Mouse (Mus musculus) intestine, embryonic 14.5 days (tissue): ENCODE data around the gene Gsta3. TPM values are rescaled to one million over a fixed set of nuclear protein-coding genes. Genes with fewer than 3 reads are reported as not detected.
"Not testable (repeated sequence)": the region's sequence is repeated elsewhere in the genome, so short reads cannot be mapped to it uniquely, and the experiment has no call there.

Experiments
- ATAC-seq: fragments of 200-750 bp; cut with Nextera tagmentation; replicated peaks from 2 replicates; pipeline ENCODE4 v1.8.0; 2017; ENCODE audit warnings: low read depth, moderate number of reproducible peaks, moderate TSS enrichment, moderate library complexity; ENCODE audit not compliant: low FRiP score, low TSS enrichment
- DNase-seq: peaks from one replicate; pipeline ENCODE4 v3.0.0-alpha.2; 2018; ENCODE audit warnings: low spot score
- H3K27ac ChIP-seq: fragments of 300-500 bp; sonication (generic); 2 replicates; pipeline ENCODE4 v1.5.1; 2014; ENCODE audit warnings: low read depth, mild to moderate bottlenecking, control low read depth
- H3K27me3 ChIP-seq: fragments of 300-500 bp; sonication (generic); replicated peaks from 2 replicates; pipeline ENCODE4 v1.6.1; 2014; ENCODE audit warnings: low read length, control low read depth; ENCODE audit not compliant: control insufficient read depth, insufficient read depth
- H3K36me3 ChIP-seq: fragments of 300-500 bp; sonication (generic); 2 replicates; pipeline ENCODE4 v1.6.1; 2014; ENCODE audit warnings: low read length, control low read depth; ENCODE audit not compliant: control insufficient read depth, insufficient read depth
- H3K4me1 ChIP-seq: fragments of 300-500 bp; sonication (generic); replicated peaks from 2 replicates; pipeline ENCODE4 v1.6.1; 2014; ENCODE audit warnings: low read length, control low read depth, mixed read lengths; ENCODE audit not compliant: control insufficient read depth, insufficient read depth
- H3K4me2 ChIP-seq: fragments of 300-500 bp; sonication (generic); 2 replicates; pipeline ENCODE4 v1.6.1; 2014; ENCODE audit warnings: low read length
- H3K4me3 ChIP-seq: fragments of 300-500 bp; sonication (generic); 2 replicates; pipeline ENCODE4 v1.5.1; 2014; ENCODE audit warnings: low read depth, low read length, control low read depth, mixed read lengths
- H3K9ac ChIP-seq: fragments of 300-500 bp; sonication (generic); 2 replicates; pipeline ENCODE4 v1.6.1; 2014; ENCODE audit warnings: mild to moderate bottlenecking, low read length
- H3K9me3 ChIP-seq: fragments of 300-500 bp; sonication (generic); 2 replicates; pipeline ENCODE4 v1.6.1; 2016; ENCODE audit warnings: low read length, control low read depth; ENCODE audit not compliant: control insufficient read depth
- WGBS: fragments of 180-500 bp; shearing (Covaris S2); extraction: QIAGEN DNeasy Blood & Tissue Kit; methylation state at CpG from one replicate; pipeline ENCODE4 v1.1.7; 2014; 5-methylcytosine and 5-hydroxymethylcytosine counted together
- polyA plus RNA-seq: library from polyadenylated mRNA; unstranded; fragments of >200 nt; fragmentation: Nextera tagmentation; extraction: Ambion mirVana; gene quantifications from 2 replicates; pipeline ENCODE4 v1.2.1, GENCODE M21; 2014

The Gsta3 gene
- polyA plus RNA-seq, 1 experiment from 2014 or later: 7.7 TPM

- H3K27ac ChIP-seq, H3K36me3 ChIP-seq, H3K27me3 ChIP-seq, H3K9ac ChIP-seq, H3K4me1 ChIP-seq, H3K4me3 ChIP-seq, H3K9me3 ChIP-seq, ATAC-seq, DNase-seq, H3K4me2 ChIP-seq: not testable (repeated sequence)
- 84% methylated on average over 8 of the region's 8 CpGs for WGBS
Observed at GRCm38 (mm10) chr1:21259981-21260380, 19.6 kb downstream of the Gsta3 start.

- no peaks in the 10 kb centered on the region for H3K27me3 ChIP-seq
- 89% methylated on average over 5 of the region's 5 CpGs for WGBS
- no peak overlapping the region for H3K27ac ChIP-seq
- H3K9ac ChIP-seq: no peak overlapping the region
- no peak overlapping the region for H3K4me2 ChIP-seq
- H3K4me1 ChIP-seq: no peaks in the 10 kb centered on the region
- H3K4me3 ChIP-seq: no peak overlapping the region
- no peaks in the 10 kb centered on the region for H3K9me3 ChIP-seq
- H3K36me3 ChIP-seq: no peaks in the 10 kb centered on the region
- ATAC-seq: no peak
- no peak for DNase-seq
Observed at GRCm38 (mm10) chr1:21262401-21262800, 22.0 kb downstream of the Gsta3 start.

DNA sequence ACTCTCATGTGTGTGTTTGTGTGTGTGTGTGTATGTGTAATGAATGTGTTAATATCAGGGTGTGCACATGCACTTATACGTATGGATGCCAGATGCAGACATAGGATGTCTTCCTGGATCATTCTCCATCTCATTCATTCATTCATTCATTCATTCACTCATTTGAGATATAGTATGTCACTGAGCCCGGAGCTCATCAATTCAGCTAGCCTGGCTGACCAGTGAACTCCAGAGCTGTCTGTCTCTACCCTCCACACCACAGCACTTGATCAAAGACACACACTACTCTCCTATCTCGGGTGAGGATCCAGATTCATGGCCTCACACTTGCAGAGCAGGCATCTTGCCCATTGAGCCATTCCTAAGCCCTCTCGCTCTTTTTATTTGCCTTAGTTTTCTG, 23.6 kb downstream of the Gsta3 start:
- Histone ChIP-seq H3K4me2 (no peak overlapping the region), H3K4me3 (no peak overlapping the region), H3K27me3 (no peaks in the 10 kb centered on the region), H3K4me1 (no peaks in the 10 kb centered on the region), H3K9ac (no peak overlapping the region), H3K27ac (no peak overlapping the region), H3K9me3 (no peaks in the 10 kb centered on the region), H3K36me3 (no peaks in the 10 kb centered on the region)
- DNase-seq: no peak
- WGBS: 85% methylated on average over 4 of the region's 4 CpGs
- ATAC-seq: no peak

GRCm38 (mm10) chr1:21264747-21265146, 24.4 kb downstream of the Gsta3 start:
- H3K4me1 ChIP-seq: no peaks in the 10 kb centered on the region
- no peaks in the 10 kb centered on the region for H3K9me3 ChIP-seq
- WGBS: 82% methylated on average over 8 of the region's 8 CpGs
- H3K4me3 ChIP-seq: no peak overlapping the region
- no peak overlapping the region for H3K9ac ChIP-seq
- no peaks in the 10 kb centered on the region for H3K27me3 ChIP-seq
- H3K27ac ChIP-seq: no peak overlapping the region
- H3K4me2 ChIP-seq: no peak overlapping the region
- DNase-seq (no peak), ATAC-seq (no peak)
- H3K36me3 ChIP-seq: no peaks in the 10 kb centered on the region

- 70% methylated on average over 1 of the region's 1 CpGs for WGBS
- ATAC-seq: no peak
Observed at GRCm38 (mm10) chr1:21266766-21267165, 26.4 kb downstream of the Gsta3 start.

GRCm38 (mm10) chr1:21267466-21267865, 27.1 kb downstream of the Gsta3 start:
- not testable (repeated sequence) for H3K9me3 ChIP-seq, H3K27me3 ChIP-seq, H3K4me1 ChIP-seq, H3K27ac ChIP-seq, ATAC-seq, H3K9ac ChIP-seq, H3K4me3 ChIP-seq, H3K4me2 ChIP-seq, H3K36me3 ChIP-seq, DNase-seq
- 79% methylated on average over 6 of the region's 7 CpGs for WGBS

More at GRCm38 (mm10) chr1:21266766-21267165, 26.4 kb downstream of the Gsta3 start:
- Histone ChIP-seq H3K4me2 (no peak overlapping the region), H3K4me1 (no peaks in the 10 kb centered on the region), H3K36me3 (no peaks in the 10 kb centered on the region), H3K4me3 (no peak overlapping the region), H3K9ac (no peak overlapping the region), H3K27ac (no peak overlapping the region), H3K27me3 (no peaks in the 10 kb centered on the region), H3K9me3 (no peaks in the 10 kb centered on the region)
- DNase-seq: no peak

DNA sequence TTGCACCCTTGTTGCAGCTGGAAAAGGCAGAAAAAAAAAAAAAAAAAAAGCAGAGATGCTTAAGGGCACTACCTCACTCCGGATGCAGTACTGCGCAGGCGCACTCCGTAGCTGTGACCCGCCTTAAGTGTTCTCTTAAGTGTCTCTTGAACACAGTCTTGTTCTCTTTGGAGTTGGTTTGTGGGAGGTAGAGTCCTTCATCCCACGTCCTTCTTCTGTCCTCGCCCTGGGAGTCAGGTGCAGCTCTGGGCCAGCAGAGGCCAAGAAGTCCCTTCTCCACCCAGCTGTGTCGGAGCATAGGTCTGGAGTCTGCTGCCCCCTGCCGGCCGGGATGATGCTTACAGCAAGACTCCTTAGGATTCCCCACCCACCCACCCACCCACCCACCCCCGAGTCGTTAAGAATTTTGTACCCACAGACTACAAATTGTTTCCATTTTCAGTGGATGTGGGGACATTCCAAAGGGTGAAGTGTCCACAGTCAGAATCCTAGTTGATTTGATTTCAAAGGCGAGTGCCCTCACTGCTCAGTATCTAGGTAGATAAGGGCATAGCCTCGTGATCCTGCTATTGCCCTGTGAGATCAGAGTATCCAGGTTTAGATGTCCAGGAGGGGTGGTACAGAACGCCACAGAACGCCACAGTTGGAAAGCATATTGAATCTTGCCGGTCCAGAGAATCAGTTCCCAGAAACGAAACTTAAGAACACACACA, 31.1 kb downstream of the Gsta3 start:
- H3K27me3 ChIP-seq: no peaks in the 10 kb centered on the region
- H3K9me3 ChIP-seq: no peaks in the 10 kb centered on the region
- DNase-seq: peak; percentile 92
- H3K9ac ChIP-seq: no peak overlapping the region
- peak overlapping the region; percentile 53 for H3K4me2 ChIP-seq
- H3K36me3 ChIP-seq: no peaks in the 10 kb centered on the region
- no peaks in the 10 kb centered on the region for H3K4me1 ChIP-seq
- H3K27ac ChIP-seq: no peak overlapping the region
- peak overlapping the region; percentile 22 for H3K4me3 ChIP-seq
- peak; percentile 79 for ATAC-seq
- 25% methylated on average over 18 of the region's 18 CpGs for WGBS

GRCm38 (mm10) chr1:21272056-21272431, 31.7 kb downstream of the Gsta3 start:
- 28% methylated on average over 14 of the region's 14 CpGs for WGBS
- H3K4me1 ChIP-seq: no peaks in the 10 kb centered on the region
- no peaks in the 10 kb centered on the region for H3K36me3 ChIP-seq
- ATAC-seq (no peak; the same call in 1 of the 2 replicates), DNase-seq (peak; percentile 59)
- peak overlapping the region; percentile 53 for H3K4me2 ChIP-seq
- H3K4me3 ChIP-seq: peak overlapping the region; percentile 22
- no peaks in the 10 kb centered on the region for H3K9me3 ChIP-seq
- no peaks in the 10 kb centered on the region for H3K27me3 ChIP-seq
- H3K9ac ChIP-seq: no peak overlapping the region
- no peak overlapping the region for H3K27ac ChIP-seq

DNA sequence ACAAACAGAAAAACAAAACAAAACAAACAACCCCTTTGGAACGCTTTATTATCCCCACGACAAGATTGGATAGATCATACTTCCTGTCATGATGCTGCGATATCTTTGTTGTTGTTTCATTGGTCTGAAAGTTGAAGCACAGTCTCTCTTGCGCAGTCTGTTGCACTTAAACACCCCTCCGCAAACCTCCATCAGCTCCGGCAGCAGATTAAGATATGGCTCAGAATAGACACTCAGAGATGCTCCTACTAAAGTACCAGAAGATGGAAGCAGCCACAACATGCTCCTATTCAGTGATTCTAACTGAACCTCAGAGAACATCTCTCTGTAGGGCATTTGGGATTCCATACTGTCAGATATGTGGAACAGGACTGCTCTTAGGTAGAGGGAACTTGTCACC, 32.7 kb downstream of the Gsta3 start:
- Histone ChIP-seq H3K27ac (no peak overlapping the region), H3K4me2 (no peak overlapping the region), H3K36me3 (no peaks in the 10 kb centered on the region), H3K27me3 (no peaks in the 10 kb centered on the region), H3K9me3 (no peaks in the 10 kb centered on the region), H3K4me1 (no peaks in the 10 kb centered on the region), H3K9ac (no peak overlapping the region), H3K4me3 (no peak overlapping the region)
- DNase-seq: no peak
- no peak for ATAC-seq
- WGBS: 92% methylated on average over 6 of the region's 6 CpGs
